Mouse (Mus musculus) heart, adult 2 months (tissue): ENCODE results near the gene Ctsh. TPM values are rescaled to one million over a fixed set of nuclear protein-coding genes. Genes with fewer than 3 reads are reported as not detected.
"Not testable (repeated sequence)": the region's sequence is repeated elsewhere in the genome, so short reads cannot be mapped to it uniquely, and the experiment has no call there.

Source experiments
- DNase-seq, 2 experiments: peaks; one replicate each; pipeline ENCODE4 v3.0.0; 2021
- H3K27ac ChIP-seq: fragments of 200-600 bp; 2 replicates; pipeline ENCODE4 v1.8.1; 2022
- H3K27me3 ChIP-seq: fragments of 200-500 bp; 2 replicates; pipeline ENCODE4 v1.6.1; 2012; ENCODE audit warnings: mild to moderate bottlenecking, low read length, inconsistent platforms, mixed read lengths; ENCODE audit not compliant: control insufficient read depth, insufficient read depth
- H3K36me3 ChIP-seq: fragments of 200-500 bp; 2 replicates; pipeline ENCODE4 v1.6.1; 2012; ENCODE audit warnings: low read length, inconsistent platforms; ENCODE audit not compliant: control insufficient read depth, insufficient read depth
- H3K4me1 ChIP-seq: fragments of 200-500 bp; 2 replicates; pipeline ENCODE4 v1.6.1; 2011; ENCODE audit warnings: low read length; ENCODE audit not compliant: control insufficient read depth, insufficient read depth
- H3K4me3 ChIP-seq: fragments of 200-600 bp; 2 replicates; pipeline ENCODE4 v1.8.1; 2022
- H3K79me2 ChIP-seq: fragments of 200-500 bp; replicated peaks from 2 replicates; pipeline ENCODE4 v1.6.1; 2012; ENCODE audit warnings: mild to moderate bottlenecking, inconsistent platforms, low read length, moderate library complexity, mixed read lengths; ENCODE audit not compliant: control insufficient read depth, insufficient read depth
- H3K9ac ChIP-seq: fragments of 200-500 bp; 2 replicates; pipeline ENCODE4 v1.6.1; 2012; ENCODE audit warnings: low read depth, mild to moderate bottlenecking, control low read depth, inconsistent platforms, low read length, mixed read lengths
- CTCF ChIP-seq: fragments of 200-600 bp; IDR thresholded peaks from 2 replicates; pipeline ENCODE4 v1.8.1; 2022; ENCODE audit warnings: antibody characterized with exemption, mild to moderate bottlenecking, moderate library complexity
- EP300 ChIP-seq: fragments of 200-500 bp; IDR thresholded peaks from 2 replicates; pipeline ENCODE4 v1.6.1; 2011; ENCODE audit warnings: low read depth, low read length, control low read depth; ENCODE audit not compliant: insufficient read depth
- POLR2A ChIP-seq: fragments of 200-500 bp; IDR thresholded peaks from 2 replicates; pipeline ENCODE4 v1.6.1; 2011; ENCODE audit warnings: mild to moderate bottlenecking, low read depth, low read length, control low read depth; ENCODE audit not compliant: insufficient read depth
- WGBS: fragments of 180-500 bp; shearing (Covaris S2); methylation state at CpG from one replicate; pipeline ENCODE4 v1.1.7; 2018; 5-methylcytosine and 5-hydroxymethylcytosine counted together
- intact Hi-C: fragments of 180-260 bp; cut with DNase I; formaldehyde crosslinking; loops from one replicate; pipeline ENCODE4 v1.15.1; 2025
- polyA plus RNA-seq: library from polyadenylated mRNA; depleted of rRNA; stranded (reverse); fragments of >200 nt; gene quantifications from 2 replicates; pipeline ENCODE4 v1.2.3, GENCODE M21; 2012
- total RNA-seq, 2 experiments: library from RNA; stranded (reverse); gene quantifications; 2 replicates each; pipeline ENCODE4 v1.2.3; 2021

Ctsh gene
- total and polyA plus RNA-seq, 3 experiments = 30.7 to 51.4 (median 47.9) TPM

GRCm38 (mm10) chr9:90060574-90060875 lies 6.6 kb downstream of the Ctsh start:
- WGBS = 53% methylated on average over 2 of the region's 2 CpGs
- TF ChIP-seq EP300 = no peak
- no peak for TF ChIP-seq POLR2A
- no peak for TF ChIP-seq CTCF
- intact Hi-C loops = no loop called here

GRCm38 (mm10) chr9:90060932-90061331 lies 7.0 kb downstream of the Ctsh start:
- intact Hi-C loops, DNase-seq, H3K79me2 ChIP-seq, H3K27me3 ChIP-seq, H3K27ac ChIP-seq, H3K4me1 ChIP-seq, H3K9ac ChIP-seq, H3K4me3 ChIP-seq, H3K36me3 ChIP-seq: not testable (repeated sequence)
- WGBS = 93% methylated on average over 5 of the region's 5 CpGs

More at GRCm38 (mm10) chr9:90060574-90060875, 6.6 kb downstream of the Ctsh start:
- no peaks in the 10 kb centered on the region for H3K79me2 ChIP-seq
- no peaks in the 10 kb centered on the region for H3K36me3 ChIP-seq
- H3K27me3 ChIP-seq = no peaks in the 10 kb centered on the region
- no peaks in the 10 kb centered on the region for H3K4me1 ChIP-seq
- no peak overlapping the region for H3K4me3 ChIP-seq
- no peak overlapping the region for H3K9ac ChIP-seq
- H3K27ac ChIP-seq = no peak overlapping the region
- no peak for DNase-seq

GRCm38 (mm10) chr9:90067341-90067740 lies 13.4 kb downstream of the Ctsh start:
- Histone ChIP-seq H3K27ac (no peak overlapping the region), H3K27me3 (no peaks in the 10 kb centered on the region), H3K4me3 (no peak overlapping the region), H3K4me1 (no peaks in the 10 kb centered on the region), H3K9ac (no peak overlapping the region), H3K79me2 (no peaks in the 10 kb centered on the region), H3K36me3 (no peaks in the 10 kb centered on the region)
- no peak for DNase-seq
- TF ChIP-seq CTCF (no peak), EP300 (no peak), POLR2A (no peak)
- intact Hi-C loops = no loop called here
- WGBS = 56% methylated on average over 2 of the region's 2 CpGs

- WGBS = 88% methylated on average over 6 of the region's 6 CpGs
- intact Hi-C loops = no loop called here
- no peak overlapping the region for H3K27ac ChIP-seq
- no peaks in the 10 kb centered on the region for H3K27me3 ChIP-seq
- TF ChIP-seq POLR2A = no peak
- TF ChIP-seq EP300 = no peak
- no peak for TF ChIP-seq CTCF
- DNase-seq = no peak
- H3K79me2 ChIP-seq = no peaks in the 10 kb centered on the region
- H3K36me3 ChIP-seq = no peaks in the 10 kb centered on the region
- H3K9ac ChIP-seq = no peak overlapping the region
- H3K4me3 ChIP-seq = no peak overlapping the region
- no peaks in the 10 kb centered on the region for H3K4me1 ChIP-seq
Observed at GRCm38 (mm10) chr9:90068786-90069185, 14.8 kb downstream of the Ctsh start.

GRCm38 (mm10) chr9:90069485-90069884 lies 15.5 kb downstream of the Ctsh start:
- Histone ChIP-seq H3K4me3 (no peak overlapping the region), H3K36me3 (no peaks in the 10 kb centered on the region), H3K27ac (no peak overlapping the region), H3K9ac (no peak overlapping the region), H3K79me2 (no peaks in the 10 kb centered on the region), H3K4me1 (no peaks in the 10 kb centered on the region), H3K27me3 (no peaks in the 10 kb centered on the region)
- 77% methylated on average over 7 of the region's 7 CpGs for WGBS
- DNase-seq = no peak
- no peak for TF ChIP-seq EP300
- TF ChIP-seq CTCF = no peak
- no peak for TF ChIP-seq POLR2A
- intact Hi-C loops = no loop called here

GRCm38 (mm10) chr9:90070174-90070573 lies 16.2 kb downstream of the Ctsh start:
- H3K9ac ChIP-seq = no peak overlapping the region
- 49% methylated on average over 7 of the region's 7 CpGs for WGBS
- intact Hi-C loops = no loop called here
- no peak overlapping the region for H3K4me3 ChIP-seq
- no peak for DNase-seq
- no peaks in the 10 kb centered on the region for H3K4me1 ChIP-seq
- TF ChIP-seq POLR2A = no peak
- TF ChIP-seq EP300 = no peak
- H3K79me2 ChIP-seq = no peaks in the 10 kb centered on the region
- H3K27me3 ChIP-seq = no peaks in the 10 kb centered on the region
- no peaks in the 10 kb centered on the region for H3K36me3 ChIP-seq
- H3K27ac ChIP-seq = no peak overlapping the region

GRCm38 (mm10) chr9:90075336-90075735 lies 21.4 kb downstream of the Ctsh start:
- H3K27me3 ChIP-seq = no peaks in the 10 kb centered on the region
- TF ChIP-seq EP300 (no peak), POLR2A (no peak), CTCF (no peak)
- H3K4me3 ChIP-seq = no peak overlapping the region
- intact Hi-C loops = loop anchor here (5.0 kb wide), 1 partner anchor 52 kb away; no protein-coding TSS in a partner anchor
- H3K79me2 ChIP-seq = no peaks in the 10 kb centered on the region
- 42% methylated on average over 4 of the region's 4 CpGs for WGBS
- no peaks in the 10 kb centered on the region for H3K4me1 ChIP-seq
- H3K27ac ChIP-seq = no peak overlapping the region
- no peak overlapping the region for H3K9ac ChIP-seq
- H3K36me3 ChIP-seq = no peaks in the 10 kb centered on the region
- DNase-seq = no peak
